Mouse (Mus musculus): Measurements from ENCODE around the gene Slc50a1.

DNA sequence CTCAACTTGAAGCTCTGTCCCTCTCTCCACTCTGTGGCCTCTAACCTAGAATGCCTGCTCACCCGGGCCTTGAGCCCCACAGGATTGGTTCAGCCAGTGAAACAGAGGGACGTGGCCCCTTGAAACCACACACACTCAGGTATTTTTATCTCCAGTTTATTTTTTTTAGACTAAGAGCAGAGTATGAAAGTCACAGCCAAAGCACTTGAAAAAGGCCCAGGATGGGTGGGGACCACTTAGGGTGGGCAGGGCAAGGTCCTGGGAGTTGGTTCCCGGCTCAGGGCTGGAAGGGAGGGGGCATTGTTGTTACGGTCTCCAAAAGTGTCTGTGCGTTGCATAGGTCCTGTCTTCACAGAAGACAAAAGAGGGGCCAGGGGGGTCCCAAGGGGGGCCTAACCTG is 44.0 kb upstream of the Slc50a1 start:
- TF ChIP-seq POLR2A (IDR thresholded peaks at IDR 0.05; ENCODE audit: insufficient read length, low read depth) (no peak), MYOG (IDR thresholded peaks at IDR 0.05; ENCODE audit: control insufficient read depth in 1 of 3, insufficient read depth in 1 of 3, insufficient read length in 2 of 3, low read depth in 2 of 3) (no peak), MYOD1 (IDR thresholded peaks at IDR 0.05; ENCODE audit: control insufficient read depth in 1 of 3, insufficient read length in 2 of 3, low read depth in 2 of 3) (no peak), USF1 (IDR thresholded peaks at IDR 0.05; ENCODE audit: low read depth) (no peak), TCF12 (IDR thresholded peaks at IDR 0.05; ENCODE audit: insufficient read depth, poor library complexity, severe bottlenecking) (no peak), REST (IDR thresholded peaks at IDR 0.05; ENCODE audit: insufficient read depth, insufficient read length) (no peak), TCF3 (IDR thresholded peaks at IDR 0.05; ENCODE audit: insufficient read length, low read depth) (no peak), MAX (IDR thresholded peaks at IDR 0.05; ENCODE audit: low read depth) (no peak), POLR2AphosphoS2 (IDR thresholded peaks at IDR 0.05; ENCODE audit: insufficient read length, low read depth) (no peak)

Measured in myocyte (in vitro differentiated cells).